Mouse (Mus musculus) olfactory bulb, adult 2 months (tissue): ENCODE data around the gene Rab1a.

ENCODE experiments used
- CTCF ChIP-seq: fragments of 200-500 bp; IDR thresholded peaks from 2 replicates; pipeline ENCODE4 v1.5.1; 2012; ENCODE audit warnings: low read depth, mild to moderate bottlenecking, low read length, moderate library complexity; ENCODE audit not compliant: insufficient read depth
- POLR2A ChIP-seq: fragments of 200-500 bp; IDR thresholded peaks from 2 replicates; pipeline ENCODE4 v1.6.1; 2012; ENCODE audit warnings: mild to moderate bottlenecking, low read depth, low read length, moderate library complexity; ENCODE audit not compliant: insufficient read depth

- TF ChIP-seq POLR2A (no peak), CTCF (no peak)
These were observed 42.1 kb downstream of the Rab1a start for GRCm38 (mm10) chr11:20243214-20243913.
